Mouse (Mus musculus) mesoderm, embryonic 11.5 days (tissue): ENCODE measurements at regions not wholly inside any gene's neighbourhood (a gene's known extent, or its start where the extent isn't known, plus 50 kb on each side); places are given as distances from the start of the nearest gene placed in this dataset.

ENCODE experiments used
- DNase-seq: peaks from one replicate; pipeline ENCODE4 v3.0.0-alpha.2; 2012; ENCODE audit warnings: low read depth, low spot score

GRCm38 (mm10) chr5:42636162-42636823 is 568.5 kb downstream of the Gm16223 start:
- no peak for DNase-seq

- peak; percentile 23 for DNase-seq
Observed at GRCm38 (mm10) chr5:42656460-42656859, 576.5 kb upstream of the Cpeb2 start.

DNA sequence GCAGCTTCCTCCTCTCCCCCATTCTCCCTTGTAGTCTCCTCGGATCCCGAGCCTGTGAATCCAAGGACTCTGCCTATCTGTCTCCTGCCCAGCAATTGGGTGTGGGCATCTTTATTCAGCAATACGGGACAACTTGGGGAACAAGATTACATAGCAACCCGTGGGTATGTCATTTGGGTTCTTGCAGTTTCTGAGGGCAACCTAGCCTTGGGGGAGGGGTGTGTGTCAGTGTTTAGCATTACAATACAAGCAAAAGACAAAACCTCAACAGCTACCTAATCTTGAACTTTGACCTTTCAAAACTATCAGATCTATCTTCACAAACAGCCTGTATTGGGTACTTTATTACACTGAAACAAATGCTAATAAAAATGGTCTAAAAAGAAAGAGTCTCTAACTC is 573.0 kb upstream of the Cpeb2 start:
- no peak for DNase-seq

- DNase-seq: no peak
Observed at GRCm38 (mm10) chr5:42679617-42680016, 553.4 kb upstream of the Cpeb2 start.

DNA sequence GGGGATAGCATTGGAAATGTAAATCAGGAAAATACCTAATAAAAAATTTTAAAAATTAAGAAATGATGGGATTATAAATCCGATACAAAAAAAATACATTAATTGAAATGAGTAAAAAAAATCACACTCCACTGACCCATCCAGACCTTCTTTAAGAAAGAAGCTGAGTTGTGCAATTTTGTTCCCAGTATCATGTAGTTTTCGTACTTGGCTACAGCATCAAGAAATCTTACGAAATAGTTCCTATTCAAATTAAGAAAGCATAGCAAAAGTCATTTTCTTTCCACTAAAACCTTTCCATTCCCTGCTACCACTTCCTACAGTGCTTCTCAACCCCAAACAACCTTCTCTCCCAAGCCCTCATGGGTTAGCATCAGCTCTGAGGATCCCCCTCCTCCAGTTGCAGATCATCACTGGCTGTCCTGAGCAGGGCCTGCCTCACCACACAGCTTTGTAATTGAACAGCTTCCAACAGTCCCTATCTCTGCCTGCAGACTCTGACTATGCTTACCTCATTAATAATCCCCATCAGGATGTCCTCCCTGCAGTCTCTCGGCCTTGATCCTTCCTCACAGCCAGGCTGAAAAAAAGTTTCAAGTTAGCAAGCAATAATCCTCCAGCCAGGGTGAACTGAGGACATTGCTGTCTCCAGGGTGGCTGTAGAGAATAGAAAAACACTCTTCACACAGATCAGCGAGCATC is 547.5 kb upstream of the Cpeb2 start:
- DNase-seq: no peak

DNA sequence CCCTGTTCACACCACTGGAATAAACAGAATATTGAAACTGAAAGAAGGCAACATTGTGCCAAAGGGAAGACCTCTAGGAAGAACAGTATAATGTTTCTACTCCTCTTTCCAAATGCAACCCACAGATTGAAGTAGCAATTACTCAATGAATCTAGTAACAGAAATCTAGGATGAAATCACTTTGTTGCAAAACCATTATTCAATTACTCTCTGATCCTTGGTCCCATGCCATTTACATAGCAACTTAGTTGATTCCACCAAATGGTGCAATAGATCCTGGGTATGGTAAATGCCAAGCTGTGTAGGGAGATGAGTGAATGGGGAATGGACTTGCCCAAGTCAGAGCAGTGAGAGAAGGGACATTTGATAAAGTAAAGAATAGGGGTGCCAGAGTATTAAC is 545.8 kb upstream of the Cpeb2 start:
- no peak for DNase-seq
